Mouse (Mus musculus) stomach, embryonic 14.5 days (tissue): ENCODE data around the gene Iqsec2. TPM values are rescaled to one million over a fixed set of nuclear protein-coding genes. Genes with fewer than 3 reads are reported as not detected.

ENCODE experiments used
- ATAC-seq: fragments of 200-750 bp; cut with Nextera tagmentation; 2 replicates; pipeline ENCODE4 v1.8.0; 2017; ENCODE audit warnings: low read depth, moderate TSS enrichment; ENCODE audit not compliant: insufficient number of reproducible peaks, insufficient read depth, low FRiP score
- H3K27ac ChIP-seq: fragments of 300-500 bp; sonication (generic); 2 replicates; pipeline ENCODE4 v1.5.1; 2014; ENCODE audit warnings: mild to moderate bottlenecking, low read length, moderate library complexity, mixed read lengths
- H3K27me3 ChIP-seq: fragments of 300-500 bp; sonication (generic); 2 replicates; pipeline ENCODE4 v1.6.1; 2014; ENCODE audit warnings: low read length, control low read depth, mixed read lengths; ENCODE audit not compliant: control insufficient read depth, insufficient read depth
- H3K36me3 ChIP-seq: fragments of 300-500 bp; sonication (generic); 2 replicates; pipeline ENCODE4 v1.6.1; 2014; ENCODE audit warnings: mild to moderate bottlenecking, control low read depth, low read length, moderate library complexity, mixed read lengths; ENCODE audit not compliant: control insufficient read depth, insufficient read depth
- H3K4me1 ChIP-seq: fragments of 300-500 bp; sonication (generic); 2 replicates; pipeline ENCODE4 v1.6.1; 2014; ENCODE audit warnings: low read length, control low read depth, mixed read lengths; ENCODE audit not compliant: control insufficient read depth, insufficient read depth
- H3K4me2 ChIP-seq: fragments of 300-500 bp; sonication (generic); replicated peaks from 2 replicates; pipeline ENCODE4 v1.6.1; 2014; ENCODE audit warnings: low read depth, low read length, control low read depth
- H3K4me3 ChIP-seq: fragments of 300-500 bp; sonication (generic); 2 replicates; pipeline ENCODE4 v1.5.1; 2014; ENCODE audit warnings: low read depth, low read length, control low read depth
- H3K9ac ChIP-seq: fragments of 300-500 bp; sonication (generic); replicated peaks from 2 replicates; pipeline ENCODE4 v1.6.1; 2014; ENCODE audit warnings: low read depth, mild to moderate bottlenecking, control low read depth, low read length, moderate library complexity, mixed read lengths
- H3K9me3 ChIP-seq: fragments of 300-500 bp; sonication (generic); 2 replicates; pipeline ENCODE4 v1.6.1; 2016; ENCODE audit warnings: low read depth, low read length, control low read depth; ENCODE audit not compliant: control insufficient read depth
- WGBS: fragments of 180-500 bp; shearing (Covaris S2); extraction: QIAGEN DNeasy Blood & Tissue Kit; methylation state at CpG from one replicate; pipeline ENCODE4 v1.1.7; 2014; 5-methylcytosine and 5-hydroxymethylcytosine counted together
- polyA plus RNA-seq: library from polyadenylated mRNA; unstranded; fragments of >200 nt; fragmentation: Nextera tagmentation; extraction: Ambion mirVana; gene quantifications from 2 replicates; pipeline ENCODE4 v1.2.1, GENCODE M21; 2014

The Iqsec2 gene
- polyA plus RNA-seq, 1 experiment from 2014 or later, result 4.8 TPM

DNA sequence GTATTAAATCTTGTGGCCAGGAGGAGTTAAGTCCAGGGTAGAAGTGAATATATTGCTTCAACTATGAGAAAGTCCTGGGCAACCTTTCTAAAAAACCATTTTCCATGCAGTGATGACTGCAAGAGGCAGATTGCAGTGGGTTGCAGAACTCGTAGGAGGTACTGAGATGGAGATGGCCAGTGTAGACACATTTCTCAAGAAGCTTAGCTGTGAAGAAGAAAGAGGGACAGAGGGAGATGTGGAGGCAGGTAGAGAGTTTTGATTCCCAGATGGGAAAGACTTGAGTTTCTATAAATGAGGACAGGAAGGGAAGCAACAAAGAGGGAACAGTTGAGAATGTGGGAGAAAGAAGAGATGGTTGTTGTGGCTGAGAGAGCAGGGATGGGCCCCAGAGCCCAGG lies 47.2 kb downstream of the Iqsec2 start:
- Histone ChIP-seq H3K27me3 (no peaks in the 10 kb centered on the region), H3K36me3 (no peaks in the 10 kb centered on the region), H3K9me3 (no peaks in the 10 kb centered on the region), H3K27ac (no peak overlapping the region), H3K4me3 (no peak overlapping the region), H3K4me2 (no peak overlapping the region), H3K9ac (no peak overlapping the region), H3K4me1 (no peaks in the 10 kb centered on the region)
- WGBS, result 74% methylated on average over 1 of the region's 1 CpGs
- ATAC-seq, result no peak

DNA sequence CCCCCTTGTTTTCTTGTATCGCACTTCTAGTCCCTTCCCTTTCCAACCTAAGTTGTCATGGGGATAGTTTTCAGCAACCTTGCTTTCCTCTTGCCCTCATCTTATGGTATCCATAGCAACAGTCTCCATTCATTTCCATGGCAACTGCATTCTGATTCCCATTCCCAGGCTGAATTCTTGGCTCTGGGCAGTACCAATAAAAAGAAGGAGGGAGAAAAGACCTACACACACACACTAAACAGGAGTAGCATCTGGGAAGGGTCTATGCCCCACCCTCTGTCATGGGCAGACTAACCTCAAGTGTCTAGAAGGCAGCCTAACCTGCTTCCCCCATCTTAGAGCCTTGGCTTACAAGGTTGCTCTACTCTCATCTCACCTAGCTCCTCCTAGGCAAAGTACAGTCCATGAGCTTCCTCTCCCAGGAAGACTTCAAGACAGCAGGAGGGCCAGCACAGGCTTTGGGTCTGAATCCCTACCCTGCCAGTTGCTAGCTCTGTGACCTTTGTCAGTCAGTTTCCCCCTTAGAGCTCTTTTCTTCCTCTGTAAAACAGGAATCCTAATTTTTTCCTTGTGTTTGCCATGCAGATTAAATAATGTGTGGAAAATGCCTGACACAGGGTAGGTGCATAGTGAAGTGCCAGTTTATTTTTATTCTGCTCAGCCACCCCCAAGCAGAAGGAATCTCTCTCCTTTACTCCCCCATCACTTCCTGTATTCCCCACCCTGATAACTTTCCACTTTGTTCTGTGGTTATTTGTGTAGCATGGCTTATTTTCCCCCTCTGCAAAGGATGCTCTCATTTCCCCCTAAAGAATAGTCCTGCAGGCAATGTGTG lies 54.0 kb downstream of the Iqsec2 start:
- H3K4me2 ChIP-seq, result no peak overlapping the region
- no peaks in the 10 kb centered on the region for H3K4me1 ChIP-seq
- H3K9ac ChIP-seq, result no peak overlapping the region
- no peak overlapping the region for H3K4me3 ChIP-seq
- no peak for ATAC-seq
- no peaks in the 10 kb centered on the region for H3K9me3 ChIP-seq
- no peaks in the 10 kb centered on the region for H3K36me3 ChIP-seq
- 0 out of 2 replicates have a peak, but pooled peaks cover 4% of the 10 kb centered on the region for H3K27me3 ChIP-seq
- no peak overlapping the region for H3K27ac ChIP-seq
- WGBS, result 81% methylated on average over 1 of the region's 1 CpGs

DNA sequence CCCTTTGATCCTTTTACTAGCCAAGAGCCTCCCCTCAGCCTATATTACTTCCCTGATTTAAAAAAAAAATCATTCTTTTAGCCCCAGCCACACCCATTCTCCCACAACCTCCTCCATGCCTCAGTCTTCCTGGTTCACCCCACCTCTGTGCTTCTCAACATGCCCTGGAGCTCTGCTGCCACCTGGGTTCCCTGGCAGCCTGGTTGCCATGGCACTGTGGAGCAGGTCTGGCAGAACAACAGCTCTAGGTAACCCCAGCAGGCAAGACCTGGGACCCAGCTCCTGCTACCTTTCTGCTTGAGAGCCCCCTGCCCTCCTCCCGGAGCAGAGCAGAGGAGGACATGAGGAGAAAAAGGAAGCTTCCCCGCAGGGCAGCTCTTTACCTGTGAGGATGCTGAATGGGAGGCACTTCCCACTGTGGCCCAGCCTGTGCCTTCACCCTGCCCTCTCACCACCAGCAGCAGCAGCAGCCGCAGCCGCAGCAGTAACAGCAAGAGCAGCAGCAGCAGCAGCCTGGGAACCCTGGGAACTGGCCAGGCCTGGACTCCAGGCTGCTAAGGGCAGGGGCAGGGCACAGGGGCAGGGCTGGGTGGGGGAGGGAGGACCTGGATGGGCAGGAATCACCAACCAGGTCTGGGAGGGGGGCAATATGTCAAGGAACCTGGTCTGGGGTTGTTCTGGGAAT lies 57.8 kb downstream of the Iqsec2 start:
- 39% methylated on average over 4 of the region's 4 CpGs for WGBS

DNA sequence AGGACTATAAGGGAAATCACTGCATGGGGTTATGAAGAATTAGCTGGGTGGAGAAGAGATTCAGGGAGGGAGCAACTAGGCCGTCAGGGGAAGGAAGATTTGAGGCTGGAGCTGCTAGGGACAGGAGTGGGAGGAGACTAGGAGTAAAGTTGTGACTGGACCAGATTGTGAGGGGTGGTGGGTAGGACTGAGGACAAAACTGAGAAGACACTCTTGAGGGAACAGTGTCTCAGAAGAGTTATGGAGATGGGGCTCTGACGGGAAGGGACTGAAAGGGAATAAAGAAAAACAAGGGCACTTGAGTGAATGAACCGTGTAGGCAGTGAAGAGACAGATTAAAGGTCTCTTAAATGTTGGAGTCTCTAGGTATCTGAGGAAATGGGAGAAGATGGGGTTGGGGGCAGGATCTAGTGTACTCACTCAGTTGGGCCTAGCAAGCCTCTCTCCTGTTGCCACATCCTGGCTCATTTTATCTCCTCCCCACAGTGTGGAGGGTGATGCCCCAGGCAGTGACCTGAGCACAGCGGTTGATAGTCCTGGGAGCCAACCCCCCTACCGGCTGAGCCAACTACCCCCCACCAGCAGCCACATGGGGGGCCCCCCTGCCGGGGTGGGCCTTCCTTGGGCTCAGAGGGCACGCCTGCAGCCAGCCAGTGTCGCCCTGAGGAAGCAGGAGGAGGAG lies 58.5 kb downstream of the Iqsec2 start:
- Histone ChIP-seq H3K4me2 (no peak overlapping the region), H3K4me1 (no peaks in the 10 kb centered on the region), H3K27me3 (0 out of 2 replicates have a peak, but pooled peaks cover 4% of the 10 kb centered on the region), H3K27ac (no peak overlapping the region), H3K9me3 (no peaks in the 10 kb centered on the region), H3K4me3 (no peak overlapping the region), H3K9ac (no peak overlapping the region), H3K36me3 (no peaks in the 10 kb centered on the region)
- 37% methylated on average over 8 of the region's 8 CpGs for WGBS
- ATAC-seq, result 0 out of 2 replicates have a peak, but pooled peaks have one; percentile 23

More for the DNA sequence above, 57.8 kb downstream of the Iqsec2 start:
- no peaks in the 10 kb centered on the region for H3K9me3 ChIP-seq
- no peaks in the 10 kb centered on the region for H3K4me1 ChIP-seq
- H3K4me3 ChIP-seq, result no peak overlapping the region
- H3K36me3 ChIP-seq, result no peaks in the 10 kb centered on the region
- H3K9ac ChIP-seq, result no peak overlapping the region
- H3K27ac ChIP-seq, result no peak overlapping the region
- no peak overlapping the region for H3K4me2 ChIP-seq
- ATAC-seq, result no peak
- 0 out of 2 replicates have a peak, but pooled peaks cover 4% of the 10 kb centered on the region for H3K27me3 ChIP-seq

DNA sequence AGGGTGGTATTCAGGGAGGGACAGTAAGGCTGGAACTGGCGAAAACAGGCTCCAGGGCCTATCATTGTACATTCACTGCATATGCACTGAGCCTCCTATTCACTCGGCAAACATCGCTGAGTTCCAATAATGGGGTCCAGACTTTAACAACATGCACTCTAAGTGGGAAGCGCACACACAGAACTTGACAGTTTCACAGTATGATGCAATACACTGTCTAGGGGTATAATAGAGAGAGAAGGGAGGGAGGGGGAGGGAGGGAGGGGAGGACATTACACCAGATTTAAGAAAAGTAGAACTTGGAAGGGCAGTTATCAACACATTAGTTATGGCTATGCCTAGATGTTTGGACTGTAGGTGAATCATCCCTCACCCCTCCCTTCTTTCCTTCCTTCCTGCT lies 59.2 kb downstream of the Iqsec2 start:
- Histone ChIP-seq H3K4me2 (no peak overlapping the region), H3K9ac (no peak overlapping the region), H3K27me3 (0 out of 2 replicates have a peak, but pooled peaks cover 4% of the 10 kb centered on the region), H3K36me3 (no peaks in the 10 kb centered on the region), H3K4me3 (no peak overlapping the region), H3K27ac (no peak overlapping the region), H3K4me1 (no peaks in the 10 kb centered on the region), H3K9me3 (no peaks in the 10 kb centered on the region)
- no peak for ATAC-seq
- WGBS, result 80% methylated on average over 4 of the region's 4 CpGs

DNA sequence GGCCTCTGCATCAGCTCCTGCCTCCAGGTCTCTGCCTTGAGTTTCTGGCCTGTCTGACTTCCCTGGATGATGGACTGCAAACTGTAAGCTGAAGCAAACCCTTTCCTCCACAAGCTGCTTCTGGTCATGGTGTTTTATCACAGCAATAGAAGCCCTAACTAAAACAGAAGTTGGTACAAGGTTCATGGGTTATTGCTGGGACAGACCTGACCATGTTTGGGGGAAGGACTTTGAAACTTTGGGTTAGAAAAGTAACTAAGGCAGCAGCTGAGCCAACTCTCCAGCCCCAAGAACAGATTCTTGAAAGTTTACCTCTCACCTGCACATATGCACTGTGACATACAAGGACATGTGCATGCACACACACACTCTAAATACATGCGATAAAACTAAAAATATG lies 61.4 kb downstream of the Iqsec2 start:
- no peak for ATAC-seq
- H3K27me3 ChIP-seq, result no peaks in the 10 kb centered on the region
- WGBS, result 100% methylated on average over 1 of the region's 1 CpGs

DNA sequence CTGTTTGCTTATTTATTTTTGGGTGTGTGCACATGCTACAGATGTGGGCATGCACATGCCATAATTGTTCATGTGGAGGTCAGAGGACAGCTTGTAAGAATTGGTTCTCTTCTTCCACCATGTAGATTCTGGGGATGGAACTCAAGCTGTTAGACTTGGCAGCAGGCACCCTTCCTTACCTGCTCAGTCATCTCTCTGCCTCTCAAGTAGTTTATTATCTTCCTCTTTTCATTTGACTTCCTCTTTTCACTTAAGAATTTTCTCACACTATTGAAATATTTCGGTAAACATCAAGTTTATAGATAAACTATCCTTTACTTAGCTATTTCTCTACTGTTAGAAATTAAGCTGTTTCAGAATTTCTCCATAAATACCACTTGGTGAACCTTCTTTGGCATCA lies 70.6 kb downstream of the Iqsec2 start:
- no peak for ATAC-seq
- Histone ChIP-seq H3K4me3 (no peak overlapping the region), H3K4me1 (no peaks in the 10 kb centered on the region), H3K36me3 (no peaks in the 10 kb centered on the region; the same call in 1 of the 2 replicates), H3K27me3 (no peaks in the 10 kb centered on the region), H3K27ac (no peak overlapping the region), H3K4me2 (no peak overlapping the region), H3K9ac (no peak overlapping the region), H3K9me3 (no peaks in the 10 kb centered on the region)
- 86% methylated on average over 1 of the region's 1 CpGs for WGBS

More for the DNA sequence above, 61.4 kb downstream of the Iqsec2 start:
- no peaks in the 10 kb centered on the region for H3K9me3 ChIP-seq
- no peak overlapping the region for H3K4me2 ChIP-seq
- H3K4me3 ChIP-seq, result no peak overlapping the region
- no peak overlapping the region for H3K9ac ChIP-seq
- H3K4me1 ChIP-seq, result no peaks in the 10 kb centered on the region
- no peaks in the 10 kb centered on the region for H3K36me3 ChIP-seq
- no peak overlapping the region for H3K27ac ChIP-seq

DNA sequence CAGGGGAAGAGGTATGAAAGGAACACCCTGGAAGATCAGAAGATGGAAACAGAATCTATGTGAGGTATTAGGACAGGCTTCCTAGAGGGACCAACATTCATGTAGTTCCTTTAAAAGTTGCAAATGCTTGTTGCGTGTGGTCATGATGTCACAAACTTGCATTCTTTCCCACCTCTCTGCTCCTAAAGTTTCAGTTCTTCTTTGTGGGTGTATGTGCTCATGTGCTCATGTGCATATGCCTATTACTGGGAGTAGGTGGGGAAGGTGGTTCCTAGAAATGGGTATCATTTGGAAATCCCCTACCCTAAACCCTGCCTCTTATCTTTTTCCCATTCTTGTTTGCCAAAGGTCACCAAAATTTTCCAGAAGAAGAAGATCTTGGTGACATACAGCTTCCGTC lies 74.5 kb downstream of the Iqsec2 start:
- Histone ChIP-seq H3K4me2 (no peak overlapping the region), H3K9ac (no peak overlapping the region), H3K4me3 (no peak overlapping the region), H3K36me3 (no peaks in the 10 kb centered on the region; the same call in 1 of the 2 replicates), H3K4me1 (no peaks in the 10 kb centered on the region), H3K9me3 (no peaks in the 10 kb centered on the region), H3K27me3 (no peaks in the 10 kb centered on the region), H3K27ac (no peak overlapping the region)
- ATAC-seq, result no peak
- WGBS, result 98% methylated on average over 2 of the region's 2 CpGs
